Mouse (Mus musculus): Measurements from ENCODE around the gene 2310057M21Rik. TPM values are rescaled to one million over a fixed set of nuclear protein-coding genes. Genes with fewer than 3 reads are reported as not detected.

Gene 2310057M21Rik
- polyA plus RNA-seq, 1 experiment from 2014 or later, result 8.1 TPM

GRCm38 (mm10) chr7:131356105-131356504, 6.5 kb downstream of the 2310057M21Rik start:
- Histone ChIP-seq H3K79me2 (ENCODE audit: inconsistent target) (0 out of 2 replicates have a peak, but pooled peaks cover 2% of the 10 kb centered on the region), H3K27ac (no peak overlapping the region), H3K36me3 (ENCODE audit: inconsistent target) (peaks cover 20% of the 10 kb centered on the region), H3K4me3 (ENCODE audit: inconsistent target) (no peak overlapping the region)
- WGBS (ENCODE audit: missing documents), result 80% methylated on average over 13 of the region's 13 CpGs

- no peaks in the 10 kb centered on the region for H3K79me2 ChIP-seq (ENCODE audit: inconsistent target)
- H3K4me3 ChIP-seq (ENCODE audit: inconsistent target), result no peak overlapping the region
- peaks cover 47% of the 10 kb centered on the region for H3K36me3 ChIP-seq (ENCODE audit: inconsistent target)
- H3K27ac ChIP-seq, result no peak overlapping the region
- WGBS (ENCODE audit: missing documents), result 92% methylated on average over 7 of the region's 7 CpGs
Measured at GRCm38 (mm10) chr7:131345856-131346541, 16.6 kb downstream of the 2310057M21Rik start.

DNA sequence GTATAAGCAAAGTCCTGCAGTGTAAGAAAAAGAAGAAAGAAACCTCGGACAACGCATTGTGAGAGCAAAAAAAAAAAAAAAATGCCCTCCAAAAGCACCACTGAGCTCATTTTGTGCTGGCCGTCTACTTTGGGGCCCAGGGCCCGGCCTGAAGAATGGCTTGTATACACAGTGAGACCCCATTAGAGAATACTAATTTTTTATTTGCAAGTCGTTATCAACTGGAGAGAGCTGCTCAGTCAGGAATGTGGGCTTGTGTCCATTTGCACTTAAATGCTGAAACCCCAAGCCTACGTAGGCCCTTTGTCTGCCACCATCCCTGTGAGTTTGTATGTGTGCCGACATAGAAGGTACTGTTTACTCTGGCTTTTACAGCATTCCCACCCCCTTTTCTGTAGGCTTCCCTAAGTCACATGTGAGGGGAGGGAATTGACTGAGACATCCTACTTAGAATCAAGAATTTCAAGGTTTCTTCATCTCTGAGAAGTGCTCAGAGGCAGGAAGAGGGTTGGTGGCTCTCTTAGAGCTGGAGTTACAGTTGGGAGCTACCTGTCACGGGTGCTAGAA, 25.0 kb downstream of the 2310057M21Rik start:
- no peaks in the 10 kb centered on the region for H3K79me2 ChIP-seq (ENCODE audit: inconsistent target)
- no peak overlapping the region for H3K4me3 ChIP-seq (ENCODE audit: inconsistent target)
- peaks cover 23% of the 10 kb centered on the region for H3K36me3 ChIP-seq (ENCODE audit: inconsistent target)
- H3K27ac ChIP-seq, result no peak overlapping the region
- WGBS (ENCODE audit: missing documents), result 90% methylated on average over 8 of the region's 8 CpGs

DNA sequence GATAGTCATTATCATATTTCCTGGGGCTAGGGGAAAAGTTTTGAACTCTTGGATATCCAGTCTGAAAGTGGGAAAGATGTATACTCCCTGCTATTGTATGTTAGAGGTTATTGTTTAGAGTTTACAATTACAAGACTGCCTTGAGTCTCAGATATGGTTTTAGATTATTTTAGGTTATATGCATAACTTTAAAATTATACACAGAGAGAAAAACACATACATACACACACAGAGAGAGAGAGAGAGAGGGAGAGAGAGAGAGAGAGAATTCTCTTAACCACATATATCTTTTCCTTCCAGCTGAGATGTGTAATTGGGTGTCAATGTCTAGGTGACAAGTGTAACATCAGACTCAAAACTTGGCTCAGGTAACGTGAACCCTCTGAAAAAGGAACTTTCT, 29.0 kb downstream of the 2310057M21Rik start, which contains the start of gene Fam24a:
Gene Fam24a, plus strand, starts transcription at position 301 of the 400 bp plus-strand sequence.
- no peaks in the 10 kb centered on the region for H3K79me2 ChIP-seq (ENCODE audit: inconsistent target)
- H3K4me3 ChIP-seq (ENCODE audit: inconsistent target), result no peak within 1 kb of the TSS
- no peaks in the 10 kb centered on the region for H3K36me3 ChIP-seq (ENCODE audit: inconsistent target)
- WGBS (ENCODE audit: missing documents), result 80% methylated on average over 1 of the region's 1 CpGs
- no peak within 1 kb of the TSS for H3K27ac ChIP-seq

GRCm38 (mm10) chr7:131331688-131332087, 30.9 kb downstream of the 2310057M21Rik start:
- H3K79me2 ChIP-seq (ENCODE audit: inconsistent target), result no peaks in the 10 kb centered on the region
- WGBS (ENCODE audit: missing documents), result 76% methylated on average over 2 of the region's 2 CpGs
- H3K27ac ChIP-seq, result no peak overlapping the region
- H3K36me3 ChIP-seq (ENCODE audit: inconsistent target), result no peaks in the 10 kb centered on the region
- H3K4me3 ChIP-seq (ENCODE audit: inconsistent target), result no peak overlapping the region

DNA sequence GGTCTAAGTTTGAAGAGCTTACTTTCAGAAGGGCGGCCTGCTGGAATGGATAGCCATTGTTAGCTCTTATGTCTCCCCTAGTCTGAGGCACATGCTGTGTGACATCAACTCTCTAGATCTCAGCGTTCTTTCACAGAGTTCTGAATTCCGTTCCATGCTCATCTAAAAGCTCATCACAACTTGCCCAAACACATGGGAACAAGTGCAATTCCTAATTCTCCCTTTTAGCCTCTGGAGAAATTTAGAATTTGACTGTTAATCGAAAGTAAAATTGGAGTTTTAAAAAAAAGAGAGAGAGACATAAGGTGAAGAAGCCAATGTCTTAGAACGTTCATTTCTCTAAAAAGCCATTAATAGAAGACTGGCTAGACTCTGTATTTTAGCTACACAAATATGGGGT, 33.1 kb downstream of the 2310057M21Rik start, which contains the start of gene Fam24b:
Gene Fam24b, minus strand, starts transcription at position 101 of the 400 bp plus-strand sequence.
- H3K27ac ChIP-seq, result no peak within 1 kb of the TSS
- no peaks in the 10 kb centered on the region for H3K36me3 ChIP-seq (ENCODE audit: inconsistent target)
- WGBS (ENCODE audit: missing documents), result 96% methylated on average over 5 of the region's 5 CpGs
- H3K4me3 ChIP-seq (ENCODE audit: inconsistent target), result no peak within 1 kb of the TSS
- no peaks in the 10 kb centered on the region for H3K79me2 ChIP-seq (ENCODE audit: inconsistent target)

GRCm38 (mm10) chr7:131327054-131327453, 35.5 kb downstream of the 2310057M21Rik start:
- 87% methylated on average over 5 of the region's 5 CpGs for WGBS (ENCODE audit: missing documents)
- Histone ChIP-seq H3K4me3 (ENCODE audit: inconsistent target) (no peak overlapping the region), H3K27ac (no peak overlapping the region), H3K79me2 (ENCODE audit: inconsistent target) (no peaks in the 10 kb centered on the region), H3K36me3 (ENCODE audit: inconsistent target) (no peaks in the 10 kb centered on the region)

- Histone ChIP-seq H3K4me3 (ENCODE audit: inconsistent target) (no peak within 1 kb of the TSS), H3K36me3 (ENCODE audit: inconsistent target) (no peaks in the 10 kb centered on the region), H3K79me2 (ENCODE audit: inconsistent target) (no peaks in the 10 kb centered on the region), H3K27ac (no peak within 1 kb of the TSS)
- no CpG with 5 or more reads among the region's 2 CpGs for WGBS (ENCODE audit: missing documents)
Measured at GRCm38 (mm10) chr7:131322192-131322591, 40.4 kb downstream of the 2310057M21Rik start, which contains the start of gene Cuzd1. Gene Cuzd1, minus strand, starts transcription at chr7:131322292.

DNA sequence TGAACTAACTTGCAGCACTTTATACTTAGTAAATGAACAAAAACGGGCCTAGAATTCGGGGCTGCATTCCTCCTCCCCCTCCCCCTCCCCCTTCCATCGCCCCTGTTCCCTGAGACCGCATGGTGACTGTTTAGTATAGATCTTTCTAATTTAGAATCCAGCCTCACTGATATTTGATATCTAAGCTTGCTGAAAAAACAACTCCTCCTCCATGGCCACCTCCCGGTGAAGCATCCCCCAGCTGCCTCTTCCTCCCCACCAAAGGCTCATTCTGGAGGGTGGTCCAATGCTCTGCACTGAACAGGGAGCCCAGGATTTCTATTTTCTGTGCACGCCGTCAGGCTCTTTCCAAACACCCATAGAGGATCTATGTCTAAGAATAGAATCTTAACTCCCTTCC, 44.2 kb downstream of the 2310057M21Rik start:
- no peak overlapping the region for H3K4me3 ChIP-seq (ENCODE audit: inconsistent target)
- H3K79me2 ChIP-seq (ENCODE audit: inconsistent target), result no peaks in the 10 kb centered on the region
- no peaks in the 10 kb centered on the region for H3K36me3 ChIP-seq (ENCODE audit: inconsistent target)
- WGBS (ENCODE audit: missing documents), result 91% methylated on average over 3 of the region's 7 CpGs
- H3K27ac ChIP-seq, result no peak overlapping the region

DNA sequence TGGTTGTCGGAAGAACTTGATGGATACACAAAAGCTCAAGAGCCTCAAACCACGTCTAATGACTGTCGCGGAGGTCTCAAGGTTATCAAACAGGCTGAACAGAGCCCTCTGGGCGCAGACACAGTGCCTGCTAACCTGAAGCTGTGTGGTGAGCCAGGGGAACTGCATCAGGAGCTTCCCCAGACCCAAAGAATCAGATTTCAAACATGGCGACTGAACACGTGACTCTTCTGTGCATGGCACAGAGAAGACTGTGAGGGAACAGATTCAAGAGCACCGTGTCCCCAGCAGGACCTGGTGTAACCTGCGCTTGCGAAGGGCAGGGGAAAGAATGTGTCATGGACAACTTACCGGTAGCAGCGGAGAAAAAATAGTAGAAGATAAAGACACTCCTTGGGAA, 45.0 kb downstream of the 2310057M21Rik start:
- whole genome bisulfite sequencing (ENCODE audit: missing documents), result 75% methylated on average over 12 of the region's 12 CpGs
- Histone ChIP-seq H3K36me3 (ENCODE audit: inconsistent target) (no peaks in the 10 kb centered on the region), H3K27ac (no peak overlapping the region), H3K79me2 (ENCODE audit: inconsistent target) (no peaks in the 10 kb centered on the region), H3K4me3 (ENCODE audit: inconsistent target) (no peak overlapping the region)

GRCm38 (mm10) chr7:131314493-131314892, 48.1 kb downstream of the 2310057M21Rik start:
- no peaks in the 10 kb centered on the region for H3K36me3 ChIP-seq (ENCODE audit: inconsistent target)
- no peak overlapping the region for H3K27ac ChIP-seq
- H3K79me2 ChIP-seq (ENCODE audit: inconsistent target), result no peaks in the 10 kb centered on the region
- WGBS (ENCODE audit: missing documents), result 85% methylated on average over 7 of the region's 7 CpGs
- H3K4me3 ChIP-seq (ENCODE audit: inconsistent target), result no peak overlapping the region

GRCm38 (mm10) chr7:131306733-131307132, 55.8 kb downstream of the 2310057M21Rik start:
- H3K36me3 ChIP-seq (ENCODE audit: inconsistent target), result no peaks in the 10 kb centered on the region
- H3K4me3 ChIP-seq (ENCODE audit: inconsistent target), result no peak overlapping the region
- WGBS (ENCODE audit: missing documents), result 81% methylated on average over 5 of the region's 5 CpGs
- no peak overlapping the region for H3K27ac ChIP-seq
- H3K79me2 ChIP-seq (ENCODE audit: inconsistent target), result no peaks in the 10 kb centered on the region

DNA sequence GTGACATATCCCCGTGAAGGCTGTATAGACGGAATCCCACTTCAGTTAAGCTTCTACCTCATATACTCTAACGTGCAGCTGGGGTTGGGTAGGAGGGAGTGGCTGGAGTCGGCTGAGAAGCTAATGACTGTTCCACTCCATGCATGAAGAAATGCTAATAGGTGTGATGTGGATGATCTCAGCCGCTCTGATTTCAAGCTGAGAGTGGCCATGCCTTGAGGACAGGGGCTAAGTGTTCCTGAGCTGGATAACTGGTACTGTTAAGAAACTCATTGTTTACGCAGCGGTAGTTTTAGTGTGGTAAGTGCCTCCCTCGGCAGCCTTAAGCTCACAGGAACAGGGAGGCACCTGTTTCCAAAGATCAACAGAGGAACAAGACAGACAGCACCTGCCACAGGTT, 59.2 kb downstream of the 2310057M21Rik start:
- no peak overlapping the region for H3K4me3 ChIP-seq (ENCODE audit: inconsistent target)
- no peaks in the 10 kb centered on the region for H3K79me2 ChIP-seq (ENCODE audit: inconsistent target)
- H3K36me3 ChIP-seq (ENCODE audit: inconsistent target), result no peaks in the 10 kb centered on the region
- 86% methylated on average over 6 of the region's 8 CpGs for WGBS (ENCODE audit: missing documents)
- no peak overlapping the region for H3K27ac ChIP-seq

GRCm38 (mm10) chr7:131297151-131297550, 65.4 kb downstream of the 2310057M21Rik start:
- Histone ChIP-seq H3K27ac (no peak overlapping the region), H3K36me3 (ENCODE audit: inconsistent target) (no peaks in the 10 kb centered on the region)
- WGBS (ENCODE audit: missing documents), result 83% methylated on average over 8 of the region's 8 CpGs

More at GRCm38 (mm10) chr7:131297151-131297550, 65.4 kb downstream of the 2310057M21Rik start:
- no peak overlapping the region for H3K4me3 ChIP-seq (ENCODE audit: inconsistent target)
- H3K79me2 ChIP-seq (ENCODE audit: inconsistent target), result no peaks in the 10 kb centered on the region
